Mouse (Mus musculus): ENCODE measurements at regions not wholly inside any gene's neighbourhood (a gene's known extent, or its start where the extent isn't known, plus 50 kb on each side); places are given as distances from the start of the nearest gene placed in this dataset.

GRCm38 (mm10) chr13:39928573-39928972 lies 432.7 kb downstream of the Ofcc1 start:
- no peak for TF ChIP-seq CTCF (conservative IDR thresholded peaks at IDR 0.05; ENCODE audit: insufficient read depth, insufficient read length, low read depth, low read length)
- no peak for TF ChIP-seq POLR2A (IDR thresholded peaks at IDR 0.05; ENCODE audit: low read depth, low read length)

All from kidney, adult 2 months (tissue).